Mouse (Mus musculus) inflammation-experienced regulatory T-cells, adult 6 months (primary cell): ENCODE results near the gene Dnajc5g. TPM values are rescaled to one million over a fixed set of nuclear protein-coding genes. Genes with fewer than 3 reads are reported as not detected.
A peak's percentile ranks its signal among the peaks of the same experiment; 100 is the strongest.

Source experiments
- ATAC-seq: one replicate; pipeline ENCODE4 v1.8.0; 2017
- polyA plus RNA-seq, 3 experiments: library from polyadenylated mRNA; unstranded; fragments of 100-300 nt; shearing (Covaris generic); gene quantifications; one replicate each; pipeline ENCODE4 v1.2.1; 2017

Gene Dnajc5g
- polyA plus RNA-seq, 3 experiments from 2014 or later = not detected

- ATAC-seq = no peak
Measured at GRCm38 (mm10) chr5:31108000-31108490, 2.0 kb downstream of the Dnajc5g start, which contains the start of gene Slc30a3. TSS of gene Slc30a3 (minus strand) at chr5:31108237.

- ATAC-seq = no peak
Measured at GRCm38 (mm10) chr5:31110781-31111180, 4.7 kb downstream of the Dnajc5g start.

- ATAC-seq = no peak
Measured at GRCm38 (mm10) chr5:31116354-31116753, 10.3 kb downstream of the Dnajc5g start, which contains the start of gene Trim54. TSS of gene Trim54 (plus strand) at chr5:31116712.

- no peak for ATAC-seq
Measured at GRCm38 (mm10) chr5:31116912-31117311, 10.8 kb downstream of the Dnajc5g start.

- ATAC-seq = no peak
Measured at GRCm38 (mm10) chr5:31121111-31121510, 15.0 kb downstream of the Dnajc5g start.

GRCm38 (mm10) chr5:31123481-31123880 lies 17.4 kb downstream of the Dnajc5g start:
- no peak for ATAC-seq

- ATAC-seq = no peak
Measured at GRCm38 (mm10) chr5:31126050-31126449, 20.0 kb downstream of the Dnajc5g start.

- ATAC-seq = no peak
Measured at GRCm38 (mm10) chr5:31136730-31137424, 30.8 kb downstream of the Dnajc5g start.

- no peak for ATAC-seq
Measured at GRCm38 (mm10) chr5:31137658-31138057, 31.6 kb downstream of the Dnajc5g start.

GRCm38 (mm10) chr5:31138241-31138967 lies 32.3 kb downstream of the Dnajc5g start, which contains the start of gene Ucn:
TSS of gene Ucn (minus strand) at chr5:31138829.
- ATAC-seq = no peak

GRCm38 (mm10) chr5:31138968-31139425 lies 32.9 kb downstream of the Dnajc5g start:
- no peak for ATAC-seq

- ATAC-seq = no peak
Measured at GRCm38 (mm10) chr5:31149781-31150180, 43.7 kb downstream of the Dnajc5g start.

GRCm38 (mm10) chr5:31151746-31152145 lies 45.7 kb downstream of the Dnajc5g start:
- no peak for ATAC-seq

GRCm38 (mm10) chr5:31153516-31154151 lies 47.5 kb downstream of the Dnajc5g start:
- ATAC-seq = no peak

- ATAC-seq = peak; percentile 97
Measured at GRCm38 (mm10) chr5:31154152-31154553, 48.1 kb downstream of the Dnajc5g start, which contains the start of gene Mpv17. TSS of gene Mpv17 (minus strand) at chr5:31154251.

Other genes starting within 250 kb of the Dnajc5g start
- 10 to 100 TPM; 23.3 to 26.9 (median 25.2) TPM for gene Tmem214, start 238.3 kb upstream of the Dnajc5g start, polyA plus RNA-seq
- 1 to 10 TPM; 2.7 to 7.0 (median 5.2) TPM for gene Agbl5, start 217.6 kb upstream of the Dnajc5g start, polyA plus RNA-seq
- gene Ost4, start 198.5 kb upstream of the Dnajc5g start, polyA plus RNA-seq = 100 to 1,000 TPM; 283 to 295 (median 294) TPM
- under 1 TPM in 1 of 3 experiments, not detected in 2; 0.84 TPM for gene Emilin1, start 192.9 kb upstream of the Dnajc5g start, polyA plus RNA-seq
- gene Khk, start 184.9 kb upstream of the Dnajc5g start, polyA plus RNA-seq = 10 to 100 TPM; 10.8 to 26.3 (median 24.3) TPM
- not detected for gene Cgref1, start 160.7 kb upstream of the Dnajc5g start, polyA plus RNA-seq
- 10 to 100 TPM; 56.7 to 79.6 (median 69.0) TPM for gene Preb, start 145.9 kb upstream of the Dnajc5g start, polyA plus RNA-seq
- gene Tcf23, start 137.6 kb upstream of the Dnajc5g start, polyA plus RNA-seq = not detected
- 10 to 100 TPM; 61.6 to 98.6 (median 81.7) TPM for gene Atraid, start 58.0 kb upstream of the Dnajc5g start, polyA plus RNA-seq
- 1 to 10 TPM; 4.9 to 7.0 (median 4.9) TPM for gene Slc5a6, start 57.4 kb upstream of the Dnajc5g start, polyA plus RNA-seq
- 10 to 100 TPM in 1 of 3 experiments, 1 to 10 TPM in 2; 5.4 to 11.8 (median 7.8) TPM for gene Cad, start 51.5 kb upstream of the Dnajc5g start, polyA plus RNA-seq
- gene Slc30a3, start 2.0 kb downstream of the Dnajc5g start, polyA plus RNA-seq = under 1 TPM in 2 of 3 experiments, not detected in 1; 0.45 to 0.57 TPM
- gene Trim54, start 10.4 kb downstream of the Dnajc5g start, polyA plus RNA-seq = not detected
- gene Ucn, start 32.5 kb downstream of the Dnajc5g start, polyA plus RNA-seq = not detected
- gene Mpv17, start 48.0 kb downstream of the Dnajc5g start, polyA plus RNA-seq = 10 to 100 TPM; 40.8 to 67.2 (median 64.2) TPM
- gene Gm29609, start 73.6 kb downstream of the Dnajc5g start, polyA plus RNA-seq = 1 to 10 TPM in 1 of 3 experiments, under 1 TPM in 2; 0.19 to 3.2 (median 0.29) TPM
- gene Gtf3c2, start 73.9 kb downstream of the Dnajc5g start, polyA plus RNA-seq = 100 to 1,000 TPM in 1 of 3 experiments, 10 to 100 TPM in 2; 61.8 to 103 (median 81.3) TPM
- gene Snx17, start 86.9 kb downstream of the Dnajc5g start, polyA plus RNA-seq = 100 to 1,000 TPM in 2 of 3 experiments, 10 to 100 TPM in 1; 96.4 to 122 (median 119) TPM
- gene Eif2b4, start 87.1 kb downstream of the Dnajc5g start, polyA plus RNA-seq = 10 to 100 TPM; 38.7 to 45.8 (median 44.4) TPM
- 1 to 10 TPM; 3.5 to 6.1 (median 5.4) TPM for gene Zfp513, start 96.0 kb downstream of the Dnajc5g start, polyA plus RNA-seq
- gene Ppm1g, start 114.4 kb downstream of the Dnajc5g start, polyA plus RNA-seq = 10 to 100 TPM; 38.5 to 63.1 (median 49.7) TPM
- 100 to 1,000 TPM in 1 of 3 experiments, 10 to 100 TPM in 2; 84.6 to 104 (median 84.9) TPM for gene Nrbp1, start 134.6 kb downstream of the Dnajc5g start, polyA plus RNA-seq
- gene Gm9970, start 134.9 kb downstream of the Dnajc5g start, polyA plus RNA-seq = not detected
- gene Krtcap3, start 145.4 kb downstream of the Dnajc5g start, polyA plus RNA-seq = 10 to 100 TPM; 25.8 to 27.7 (median 26.9) TPM
- gene Ift172, start 184.8 kb downstream of the Dnajc5g start, polyA plus RNA-seq = 1 to 10 TPM; 3.3 to 4.4 (median 4.3) TPM
- gene Fndc4, start 189.8 kb downstream of the Dnajc5g start, polyA plus RNA-seq = not detected
- under 1 TPM in 2 of 3 experiments, not detected in 1; 0.15 to 0.48 TPM for gene Gckr, start 191.2 kb downstream of the Dnajc5g start, polyA plus RNA-seq